In genomic region chr15:31225643-31226325, GRCm38 (mm10) we compare ENCODE assay signal across 8 mouse cellular contexts. TPM values are rescaled to one million over a fixed set of nuclear protein-coding genes. Genes with fewer than 3 reads are reported as not detected.
DNase-seq lines count a peak whose midpoint lies in the region; ATAC-seq and TF ChIP-seq lines count a peak whose summit lies in the region.

No protein-coding gene starts in this region.

- H3K27me3 ChIP-seq in heart, embryonic 12.5 days (replicated peaks): no peaks in the 10 kb centered on the region
- H3K27me3 ChIP-seq in thymus, adult 2 months (ENCODE audit: control insufficient read depth, insufficient read depth, low read length): no peaks in the 10 kb centered on the region
- no peaks in the 10 kb centered on the region for H3K27me3 ChIP-seq in limb, embryonic 14.5 days (ENCODE audit: control insufficient read depth, insufficient read depth, low read length)

- TF ChIP-seq CTCF in thymus, adult 2 months (IDR thresholded peaks at IDR 0.05; ENCODE audit: borderline replicate concordance, control insufficient read depth, extremely low read depth, insufficient read depth, low read length, poor library complexity): no peak

- H3K36me3 ChIP-seq in heart, embryonic 12.5 days: no peaks in the 10 kb centered on the region
- H3K36me3 ChIP-seq in thymus, adult 2 months (ENCODE audit: control insufficient read depth, insufficient read depth, low read length): no peaks in the 10 kb centered on the region
- H3K36me3 ChIP-seq in limb, embryonic 14.5 days (ENCODE audit: control insufficient read depth, insufficient read depth, low read length): 0 out of 2 replicates have a peak, but pooled peaks cover 5% of the 10 kb centered on the region

- peak overlapping the region; percentile 78 for H3K4me2 ChIP-seq in heart, embryonic 12.5 days
- peak overlapping the region; percentile 50 for H3K4me2 ChIP-seq in limb, embryonic 14.5 days (replicated peaks; ENCODE audit: low read depth, low read length, severe bottlenecking)

- WGBS in heart, embryonic 12.5 days: 82% methylated on average over 4 of the region's 4 CpGs
- WGBS in thymus, adult 2 months: 25% methylated on average over 4 of the region's 4 CpGs
- 76% methylated on average over 4 of the region's 4 CpGs for WGBS in limb, embryonic 14.5 days

- H3K27ac ChIP-seq in heart, embryonic 12.5 days (ENCODE audit: poor library complexity, severe bottlenecking): no peak overlapping the region
- peak overlapping the region; percentile 46; the same call in 1 of the 2 replicates for H3K27ac ChIP-seq in thymus, adult 2 months (ENCODE audit: control insufficient read depth, insufficient read depth, low read length)
- no peak overlapping the region for H3K27ac ChIP-seq in limb, embryonic 14.5 days (replicated peaks; ENCODE audit: low read depth, low read length)

- no peak overlapping the region for H3K9ac ChIP-seq in heart, embryonic 12.5 days
- 0 out of 2 replicates have a peak overlapping the region, but pooled peaks have one; percentile 83 for H3K9ac ChIP-seq in limb, embryonic 14.5 days (ENCODE audit: low read depth, low read length, severe bottlenecking)

- DNase-seq in heart, postnatal 36 days: no peak
- peak; percentile 16 for DNase-seq in thymus, adult 2 months
- no peak for DNase-seq in thymus, postnatal 14 days
- DNase-seq in limb, embryonic 14.5 days (ENCODE audit: low spot score): no peak
- peak; percentile 26 for DNase-seq in yolk sac, embryonic 10.5 days (ENCODE audit: low spot score)
- no peak for DNase-seq in gastrocnemius, adult 18-20 months (ENCODE audit: low spot score)

- H3K4me3 ChIP-seq in heart, embryonic 12.5 days: peak overlapping the region; percentile 91
- H3K4me3 ChIP-seq in thymus, adult 2 months (ENCODE audit: control insufficient read depth, insufficient read depth, low read length): no peak overlapping the region
- H3K4me3 ChIP-seq in limb, embryonic 14.5 days (replicated peaks; ENCODE audit: low read length): peak overlapping the region; percentile 59

- no peaks in the 10 kb centered on the region for H3K9me3 ChIP-seq in heart, embryonic 12.5 days (replicated peaks)
- no peaks in the 10 kb centered on the region for H3K9me3 ChIP-seq in limb, embryonic 14.5 days (ENCODE audit: control insufficient read depth, low read length)

- peaks cover 25% of the 10 kb centered on the region for H3K4me1 ChIP-seq in heart, embryonic 12.5 days (replicated peaks)
- peaks cover 26% of the 10 kb centered on the region for H3K4me1 ChIP-seq in thymus, adult 2 months (replicated peaks; ENCODE audit: control insufficient read depth, insufficient read depth, low read length)
- H3K4me1 ChIP-seq in limb, embryonic 14.5 days (ENCODE audit: control insufficient read depth, insufficient read depth, low read length): peaks cover 10% of the 10 kb centered on the region; the same call in 1 of the 2 replicates

- no peak for ATAC-seq in heart, embryonic 12.5 days (ENCODE audit: insufficient number of reproducible peaks, low FRiP score)
- no peak for ATAC-seq in limb, embryonic 14.5 days (ENCODE audit: low FRiP score, low read depth)
- ATAC-seq in granulocyte monocyte progenitor cell, adult 5-6 weeks (replicated peaks; ENCODE audit: poor library complexity, severe bottlenecking): no peak

- TF ChIP-seq POLR2A in thymus, adult 2 months (IDR thresholded peaks at IDR 0.05; ENCODE audit: control insufficient read depth, extremely low read depth, insufficient read depth, low read length, poor library complexity): no peak
- no peak for TF ChIP-seq POLR2A in limb, embryonic 14.5 days (IDR thresholded peaks at IDR 0.05; ENCODE audit: borderline replicate concordance, extremely low read depth, insufficient read depth, insufficient read length)

- intact Hi-C loops in heart, postnatal 36 days (cut with DNase I): loop anchor here (10.0 kb wide), 1 partner anchor 379 kb away; the partner anchor contains the start of genes Cct5 and Fam173b

RNA-seq across cellular contexts. Expression of gene Dap, which starts 1.7 kb away (rescaled TPM):
- 51.6 and 59.1 TPM in 2 replicates for polyA plus RNA-seq in heart, embryonic 12.5 days (2016; fragmentation: Nextera tagmentation; extraction: Ambion mirVana)
- total RNA-seq in heart, postnatal 36 days (2021): 10 to 100 TPM; 18.0 to 19.8 TPM
- 34.9 and 48.1 TPM in 2 replicates for polyA plus RNA-seq in thymus, adult 2 months (2012; rRNA removed)
- 90.1 and 96.5 TPM in 2 replicates for polyA plus RNA-seq in limb, embryonic 14.5 days (2012; rRNA removed)
- 113 and 116 TPM in 2 replicates for polyA plus RNA-seq in limb, embryonic 14.5 days (2014; fragmentation: Nextera tagmentation; extraction: Ambion mirVana)
- total RNA-seq in gastrocnemius, adult 18-20 months (2021): 1 to 10 TPM; 8.5 to 8.9 TPM
- 128 and 157 TPM in 2 replicates for total RNA-seq in granulocyte monocyte progenitor cell, adult 5-6 weeks (2014; fragmentation: Nextera tagmentation)
- 87.6 and 117 TPM in 2 replicates for total RNA-seq in granulocyte monocyte progenitor cell, adult 5-6 weeks (2017)

Comparison
In these comparisons a context has a peak if more than half of its experiments do, and no peak if none do; other contexts are left out.
1. DNase-seq: peak in thymus, adult 2 months (single experiment) and yolk sac, embryonic 10.5 days (single experiment); none in heart, postnatal 36 days (0 of 2), thymus, postnatal 14 days (single experiment), limb, embryonic 14.5 days (single experiment) and gastrocnemius, adult 18-20 months (single experiment).
2. RNA of gene Dap, which starts 1.7 kb away (total RNA-seq): 87.6 to 157 TPM in granulocyte monocyte progenitor cell, adult 5-6 weeks; 18.0 to 19.8 TPM in heart, postnatal 36 days and 8.5 to 8.9 TPM in gastrocnemius, adult 18-20 months; every median in the first group is over 4 times any median in the second.